Mouse (Mus musculus) thymus, postnatal 14 days (tissue): ENCODE measurements at regions not wholly inside any gene's neighbourhood (a gene's known extent, or its start where the extent isn't known, plus 50 kb on each side); places are given as distances from the start of the nearest gene placed in this dataset.

Experiments
- DNase-seq: peaks from one replicate; pipeline ENCODE4 v3.0.0; 2021

DNA sequence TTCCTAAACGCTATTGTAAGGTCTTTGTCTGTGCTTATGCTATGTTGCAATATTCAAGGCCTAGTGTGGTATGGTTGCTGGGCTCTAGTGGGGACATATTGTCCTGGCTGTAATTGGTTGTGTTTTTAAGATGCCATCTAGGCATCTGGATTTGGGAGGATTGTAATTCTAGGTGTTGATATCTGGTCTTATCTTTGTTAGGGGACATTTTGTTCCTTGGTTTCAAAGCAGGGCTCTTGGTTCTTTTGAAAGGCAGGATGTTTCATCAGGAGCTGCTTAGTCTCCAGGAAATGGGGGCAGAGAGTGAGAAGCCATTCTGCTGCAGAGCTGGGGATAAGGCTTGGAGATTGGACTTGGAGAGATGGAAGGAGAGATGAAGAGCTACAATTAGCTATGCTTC is 194.7 kb upstream of the Usp24 start:
- no peak for DNase-seq

DNA sequence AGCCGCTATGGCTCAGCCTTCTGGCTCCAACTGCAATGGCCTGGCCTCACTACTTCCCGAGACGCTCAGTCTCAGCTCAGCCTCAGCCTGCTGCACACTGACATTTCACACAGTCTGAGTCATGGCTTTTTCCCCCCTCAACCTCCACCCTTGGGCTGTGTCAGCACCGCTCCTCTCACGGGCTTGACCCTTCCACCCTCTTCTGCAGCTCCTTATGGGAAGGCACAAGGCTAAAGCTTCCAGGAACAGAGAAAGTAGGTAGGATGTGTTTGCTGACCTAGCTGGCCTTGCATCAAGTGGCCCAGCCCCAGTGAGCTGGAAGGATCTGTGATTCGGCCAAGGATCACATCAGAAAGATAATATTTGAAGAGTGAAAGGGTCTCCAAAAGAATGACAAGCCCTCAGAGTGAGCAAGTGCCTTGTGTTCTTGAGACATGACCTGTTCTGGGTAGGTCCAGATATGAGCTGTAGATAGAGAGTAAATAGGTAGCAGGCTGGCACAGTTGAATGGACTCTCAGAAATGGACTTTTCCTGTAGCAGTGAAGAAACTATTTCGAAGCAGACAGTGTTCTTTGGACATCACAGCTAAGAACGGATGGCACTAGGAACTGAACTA is 192.9 kb upstream of the Usp24 start:
- no peak for DNase-seq

DNA sequence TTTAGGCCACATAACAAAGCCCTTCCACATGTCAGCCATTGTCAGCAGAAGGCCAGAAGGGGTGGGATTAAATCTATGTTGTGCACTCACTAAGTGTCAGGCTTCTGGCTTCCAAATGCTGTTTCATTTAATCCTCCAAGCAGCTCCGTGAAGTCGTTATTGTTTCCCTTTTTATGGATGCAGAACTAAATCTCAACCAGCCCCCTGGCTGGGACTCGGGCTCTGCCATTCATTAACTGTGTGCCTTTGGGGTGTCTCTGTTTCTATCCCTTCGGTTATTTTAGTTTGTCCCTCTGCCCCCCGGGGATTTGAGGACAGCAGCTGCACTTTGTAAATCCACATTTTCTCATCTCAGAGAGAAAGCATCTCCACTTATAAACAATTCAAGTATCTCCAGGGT is 188.8 kb upstream of the Usp24 start:
- DNase-seq, result no peak

GRCm38 (mm10) chr4:106127641-106128040 is 188.4 kb upstream of the Usp24 start:
- peak; percentile 35 for DNase-seq

DNA sequence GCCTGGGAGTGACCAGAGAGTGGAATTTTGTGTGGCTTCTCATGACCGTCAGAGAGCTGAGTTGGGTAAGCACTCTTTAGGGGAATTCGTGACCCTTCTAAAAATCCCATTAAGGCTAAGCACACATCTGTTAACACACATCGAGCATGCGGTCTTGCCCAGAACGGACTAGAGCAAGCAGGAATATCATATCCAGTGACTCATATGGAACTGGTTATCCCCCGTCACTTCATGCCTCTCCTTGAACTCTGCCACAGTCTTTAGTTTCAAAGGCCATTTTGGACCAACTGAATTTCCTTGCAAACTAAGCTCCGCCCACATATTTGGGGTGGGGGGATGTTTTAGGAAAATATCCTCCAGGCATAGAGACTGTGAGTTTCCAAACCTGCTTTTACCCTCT is 186.7 kb upstream of the Usp24 start:
- no peak for DNase-seq

- DNase-seq, result no peak
Measured at GRCm38 (mm10) chr4:106129803-106130202, 186.2 kb upstream of the Usp24 start.

GRCm38 (mm10) chr4:106133746-106134730 is 182.0 kb upstream of the Usp24 start:
- DNase-seq, result no peak

- no peak for DNase-seq
Measured at GRCm38 (mm10) chr4:106142741-106143140, 173.3 kb upstream of the Usp24 start.

DNA sequence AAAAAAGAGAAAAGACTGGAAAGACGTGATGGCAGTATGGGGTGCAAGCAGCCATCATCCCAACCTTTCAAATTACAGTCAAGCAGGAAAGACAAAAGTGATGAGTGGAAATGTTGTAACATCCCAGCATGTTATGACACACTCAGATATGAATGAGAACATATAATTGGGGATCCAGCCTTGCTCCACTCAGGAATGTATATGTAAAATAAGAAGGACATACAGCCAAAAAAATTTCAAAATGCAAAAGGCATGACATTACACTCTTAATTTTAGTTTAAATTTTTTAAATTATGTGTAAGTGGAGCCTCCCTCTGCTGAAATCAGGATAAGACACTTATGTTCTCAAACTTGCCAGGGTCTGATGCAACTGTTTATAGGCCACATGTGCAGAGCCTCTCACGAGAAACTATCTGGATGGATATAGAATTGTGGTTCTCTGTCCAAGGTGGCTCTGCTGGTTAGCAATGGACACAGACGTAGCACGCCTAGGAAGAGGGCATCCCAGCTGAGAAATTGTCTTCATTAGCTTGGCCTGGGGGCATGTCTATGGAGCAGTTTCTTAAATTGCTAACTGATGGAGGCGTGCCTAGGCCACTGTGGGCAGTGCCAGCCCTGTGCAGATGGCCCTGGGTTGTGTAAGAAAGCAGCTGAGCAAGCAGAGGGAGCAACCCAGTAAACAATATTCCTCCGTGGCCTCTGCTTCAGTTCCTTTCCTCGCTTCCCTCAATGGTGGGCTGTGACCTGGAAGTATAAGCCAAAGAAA is 171.5 kb upstream of the Usp24 start:
- no peak for DNase-seq

- DNase-seq, result no peak
Measured at GRCm38 (mm10) chr4:106146919-106147460, 169.0 kb upstream of the Usp24 start.

- DNase-seq, result no peak
Measured at GRCm38 (mm10) chr4:106148866-106149265, 167.1 kb upstream of the Usp24 start.

DNA sequence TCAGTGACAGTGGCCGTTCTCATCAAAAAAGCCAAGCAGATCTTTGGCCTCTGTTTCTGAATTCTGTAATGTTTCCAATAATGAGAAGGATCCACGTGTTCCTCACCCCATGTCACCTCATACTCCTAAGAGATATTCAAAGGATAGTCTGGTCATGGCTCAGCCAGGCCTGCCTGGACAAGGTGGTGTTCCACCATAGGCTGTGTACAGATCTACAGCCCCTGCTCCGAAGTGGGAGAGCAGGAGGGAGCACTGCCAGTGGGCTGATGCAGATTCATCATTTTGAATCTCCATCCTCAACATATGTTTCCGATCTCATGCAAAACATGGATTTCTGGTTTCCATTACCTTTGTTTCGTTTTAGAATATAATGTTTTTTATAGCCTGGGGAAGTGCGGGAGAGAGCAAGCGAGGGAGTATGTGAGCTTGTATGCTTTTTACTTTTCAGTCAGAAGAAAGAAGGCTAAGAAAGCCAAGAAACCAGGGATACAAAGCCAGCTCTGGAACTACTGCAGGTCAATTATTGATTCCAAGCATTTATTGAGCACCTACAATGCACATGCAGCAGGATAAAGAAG is 166.5 kb upstream of the Usp24 start:
- no peak for DNase-seq

DNA sequence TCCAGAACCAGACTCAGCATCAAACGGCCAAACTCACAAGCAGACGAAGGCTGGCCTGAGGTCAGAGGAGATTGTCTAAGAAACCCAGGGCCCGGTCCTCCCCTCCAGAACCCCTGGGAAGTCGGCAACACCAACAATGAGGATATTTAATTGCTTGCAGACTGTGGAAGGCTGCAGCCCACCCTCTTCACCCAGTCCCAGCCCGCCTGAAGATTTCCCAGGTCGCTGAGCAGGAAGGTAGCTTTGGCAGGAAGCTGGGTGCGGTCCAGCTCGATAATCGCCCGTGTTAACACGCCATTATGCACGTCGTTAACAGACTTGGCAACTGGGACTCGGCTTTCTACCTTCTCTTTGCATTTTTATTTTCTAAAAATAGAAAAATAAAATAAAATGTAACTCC is 165.2 kb upstream of the Usp24 start:
- no peak for DNase-seq

DNA sequence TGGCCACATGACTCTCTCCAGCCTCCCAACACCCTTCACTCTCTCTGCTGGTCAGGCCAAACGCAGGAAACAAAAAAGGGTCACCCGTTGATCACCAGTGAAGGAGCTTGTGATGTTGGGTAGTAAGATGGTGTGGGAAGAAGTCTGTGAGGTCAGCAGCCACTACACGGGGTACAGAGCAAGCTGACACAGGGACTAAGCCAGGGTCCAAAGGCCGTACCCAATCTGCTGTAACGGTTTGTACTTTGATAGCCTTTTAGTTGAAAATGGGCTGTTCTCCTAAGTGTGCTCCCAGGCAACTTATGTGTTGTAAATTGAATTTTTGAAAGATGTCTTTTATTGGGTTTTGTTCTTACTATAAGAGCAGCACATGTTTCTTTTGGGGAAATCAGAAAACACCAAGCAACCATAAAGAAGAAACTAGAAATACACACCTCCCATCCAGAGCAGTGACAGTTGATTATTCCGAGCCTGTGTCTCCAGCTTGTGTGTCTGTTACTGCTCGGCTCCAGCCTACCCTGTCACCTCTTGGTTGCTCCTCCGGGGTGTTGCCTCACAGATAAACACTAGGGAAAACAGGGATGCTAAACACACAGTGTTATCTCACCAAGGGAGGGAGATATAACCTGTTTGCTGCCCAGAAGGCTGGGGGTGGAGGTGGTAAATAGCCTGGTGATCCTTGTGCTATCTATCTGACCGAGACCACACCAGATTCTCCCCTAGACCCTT is 158.4 kb upstream of the Usp24 start:
- no peak for DNase-seq

GRCm38 (mm10) chr4:106161592-106161991 is 154.4 kb upstream of the Usp24 start:
- no peak for DNase-seq

- no peak for DNase-seq
Measured at GRCm38 (mm10) chr4:106162551-106162950, 153.5 kb upstream of the Usp24 start.

- no peak for DNase-seq
Measured at GRCm38 (mm10) chr4:106163220-106163619, 152.8 kb upstream of the Usp24 start.

DNA sequence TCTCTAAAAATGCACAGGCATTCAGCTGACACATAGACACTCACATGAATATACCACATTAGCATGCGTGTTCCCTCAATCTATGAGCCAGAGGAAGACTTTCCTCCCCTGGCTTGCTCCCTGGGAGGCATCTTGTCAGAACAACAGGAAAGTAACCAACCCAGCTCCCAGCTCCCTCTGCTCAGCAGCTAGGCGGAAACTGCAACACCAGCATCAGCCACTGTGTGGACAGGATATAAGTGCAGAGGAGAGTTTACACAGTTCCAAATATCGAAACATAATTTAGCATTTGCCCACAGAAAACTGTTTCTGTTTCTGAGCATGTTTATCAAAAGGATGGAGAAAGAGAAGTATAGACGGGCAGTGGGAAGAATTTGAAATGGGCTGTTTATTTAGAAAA is 148.3 kb upstream of the Usp24 start:
- DNase-seq, result no peak

- no peak for DNase-seq
Measured at GRCm38 (mm10) chr4:106168741-106169140, 147.3 kb upstream of the Usp24 start.

GRCm38 (mm10) chr4:106169466-106169865 is 146.5 kb upstream of the Usp24 start:
- DNase-seq, result no peak

DNA sequence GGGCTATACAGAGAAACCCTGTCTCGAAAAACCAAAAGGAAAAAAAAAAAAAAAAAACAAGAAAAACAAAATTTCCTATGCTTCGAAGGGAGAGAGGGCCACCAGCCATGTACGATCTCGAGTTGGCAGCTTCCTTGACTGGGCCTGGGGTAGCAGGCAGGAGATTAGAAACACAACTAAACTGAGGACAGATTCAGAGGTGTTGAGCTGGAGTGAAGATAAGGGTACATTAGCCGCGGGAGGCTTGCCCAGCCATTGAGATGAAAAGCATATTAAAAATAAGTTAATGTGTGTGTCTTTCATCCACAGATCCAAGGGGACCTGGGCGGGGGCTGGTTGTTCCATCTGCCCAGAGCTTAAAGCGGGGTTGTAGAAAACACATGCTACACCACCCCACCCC is 145.3 kb upstream of the Usp24 start:
- DNase-seq, result no peak

DNA sequence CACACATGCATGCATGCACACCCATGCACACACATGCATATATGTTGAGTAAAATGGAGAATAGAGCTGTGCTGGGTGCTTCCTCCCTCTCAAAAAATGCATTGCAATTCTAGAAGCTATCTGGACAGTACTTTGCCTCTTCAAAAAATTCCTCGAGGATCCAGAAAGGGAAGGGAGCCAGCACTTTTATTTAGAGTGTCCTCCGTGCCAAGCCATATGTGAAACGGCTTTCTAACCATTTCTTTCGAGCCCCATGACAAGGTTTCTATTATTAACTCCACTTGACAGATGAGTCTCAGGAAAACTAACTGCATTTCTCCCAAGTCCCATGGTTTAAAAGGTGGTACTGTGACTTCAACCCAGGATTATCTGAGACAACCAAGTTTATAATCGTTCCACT is 140.7 kb upstream of the Usp24 start:
- DNase-seq, result no peak
